Comparison of ENCODE assay signal across 7 mouse cellular contexts in genomic region chr5:123931131-123931530, GRCm38 (mm10). TPM values are rescaled to one million over a fixed set of nuclear protein-coding genes. Genes with fewer than 3 reads are reported as not detected.
DNase-seq lines count a peak whose midpoint lies in the region; ATAC-seq lines count a peak whose summit lies in the region.

No protein-coding gene starts in this region.

- no peaks in the 10 kb centered on the region for H3K27me3 ChIP-seq in megakaryocyte, embryonic 14.5 days (replicated peaks)
- H3K27me3 ChIP-seq in forebrain, embryonic 12.5 days, result 0 out of 2 replicates have a peak, but pooled peaks cover 4% of the 10 kb centered on the region
- H3K27me3 ChIP-seq in limb, embryonic 13.5 days, result no peaks in the 10 kb centered on the region
- no peaks in the 10 kb centered on the region for H3K27me3 ChIP-seq in stomach, embryonic 15.5 days (replicated peaks)

- H3K4me1 ChIP-seq in megakaryocyte, embryonic 14.5 days, result peaks cover 38% of the 10 kb centered on the region
- H3K4me1 ChIP-seq in forebrain, embryonic 12.5 days, result peaks cover 5% of the 10 kb centered on the region
- H3K4me1 ChIP-seq in limb, embryonic 13.5 days, result peaks cover 4% of the 10 kb centered on the region
- H3K4me1 ChIP-seq in stomach, embryonic 15.5 days, result 0 out of 2 replicates have a peak, but pooled peaks cover 3% of the 10 kb centered on the region

- 52% methylated on average over 13 of the region's 13 CpGs for WGBS in forebrain, embryonic 12.5 days
- 51% methylated on average over 13 of the region's 13 CpGs for WGBS in limb, embryonic 13.5 days
- WGBS in stomach, embryonic 15.5 days, result 45% methylated on average over 13 of the region's 13 CpGs

- peak overlapping the region; percentile 87 for H3K9ac ChIP-seq in forebrain, embryonic 12.5 days
- peak overlapping the region; percentile 91 for H3K9ac ChIP-seq in limb, embryonic 13.5 days
- peak overlapping the region; percentile 92; the same call in 1 of the 2 replicates for H3K9ac ChIP-seq in stomach, embryonic 15.5 days

- peak overlapping the region; percentile 82 for H3K4me2 ChIP-seq in forebrain, embryonic 12.5 days
- H3K4me2 ChIP-seq in limb, embryonic 13.5 days (replicated peaks), result peak overlapping the region; percentile 70
- H3K4me2 ChIP-seq in stomach, embryonic 15.5 days, result peak overlapping the region; percentile 86

- no peak for ATAC-seq in megakaryocyte, adult 5-6 weeks (ENCODE audit: poor library complexity, severe bottlenecking)
- no peak for ATAC-seq in forebrain, embryonic 12.5 days (ENCODE audit: low FRiP score)
- ATAC-seq in limb, embryonic 13.5 days (ENCODE audit: low FRiP score, low read depth), result no peak
- ATAC-seq in stomach, embryonic 15.5 days (ENCODE audit: insufficient read depth, low FRiP score, low read depth), result no peak

- H3K9me3 ChIP-seq in megakaryocyte, embryonic 14.5 days, result no peaks in the 10 kb centered on the region
- H3K9me3 ChIP-seq in forebrain, embryonic 12.5 days, result no peaks in the 10 kb centered on the region
- H3K9me3 ChIP-seq in limb, embryonic 13.5 days, result no peaks in the 10 kb centered on the region
- no peaks in the 10 kb centered on the region for H3K9me3 ChIP-seq in stomach, embryonic 15.5 days

- 0 out of 2 replicates have a peak overlapping the region, but pooled peaks have one; percentile 88 for H3K27ac ChIP-seq in forebrain, embryonic 12.5 days
- peak overlapping the region; percentile 80; the same call in 1 of the 2 replicates for H3K27ac ChIP-seq in limb, embryonic 13.5 days
- H3K27ac ChIP-seq in stomach, embryonic 15.5 days, result peak overlapping the region; percentile 91

- no peak for DNase-seq in gastrocnemius, postnatal 36 days
- no peak for DNase-seq in layer of hippocampus, postnatal 14 days (ENCODE audit: low spot score in 2 of 2)

- peak overlapping the region; percentile 99 for H3K4me3 ChIP-seq in megakaryocyte, embryonic 14.5 days (replicated peaks)
- peak overlapping the region; percentile 80 for H3K4me3 ChIP-seq in forebrain, embryonic 12.5 days (replicated peaks)
- peak overlapping the region; percentile 71 for H3K4me3 ChIP-seq in limb, embryonic 13.5 days
- H3K4me3 ChIP-seq in stomach, embryonic 15.5 days (replicated peaks), result peak overlapping the region; percentile 79

- intact Hi-C loops in gastrocnemius, postnatal 36 days (cut with DNase I), result no loop called here

- peaks cover 28% of the 10 kb centered on the region for H3K36me3 ChIP-seq in megakaryocyte, embryonic 14.5 days (replicated peaks; ENCODE audit: low read length)
- H3K36me3 ChIP-seq in forebrain, embryonic 12.5 days (replicated peaks), result peaks cover 24% of the 10 kb centered on the region
- H3K36me3 ChIP-seq in limb, embryonic 13.5 days, result peaks cover 33% of the 10 kb centered on the region
- H3K36me3 ChIP-seq in stomach, embryonic 15.5 days, result peaks cover 15% of the 10 kb centered on the region

RNA-seq across cellular contexts. Expression of gene Ccdc62, which starts 0.7 kb away (rescaled TPM):
- polyA plus RNA-seq in megakaryocyte, embryonic 14.5 days (2012; ENCODE audit: insufficient read depth, low replicate concordance), result 2.1 TPM in 1 of 2 replicates, not detected in the other
- total RNA-seq in megakaryocyte, adult 5-6 weeks (2015), result 1.1 and 1.5 TPM in 2 replicates
- total RNA-seq in megakaryocyte, adult 5-6 weeks (2017), result 0.16 and 0.62 TPM in 2 replicates
- polyA plus RNA-seq in forebrain, embryonic 12.5 days (2016; fragmentation: Nextera tagmentation; extraction: Ambion mirVana), result 4.4 and 5.6 TPM in 2 replicates
- polyA plus RNA-seq in limb, embryonic 13.5 days (2015; fragmentation: Nextera tagmentation; extraction: Ambion mirVana), result 7.0 and 7.4 TPM in 2 replicates
- 5.6 and 7.0 TPM in 2 replicates for polyA plus RNA-seq in stomach, embryonic 15.5 days (2015; fragmentation: Nextera tagmentation; extraction: Ambion mirVana)
- 1 to 10 TPM; 1.1 to 1.6 TPM for total RNA-seq in gastrocnemius, postnatal 36 days (2021)
- 1 to 10 TPM; 2.4 to 2.6 TPM for total RNA-seq in layer of hippocampus, postnatal 14 days (2021)

RNA-seq across cellular contexts. Expression of gene Gm43518, which starts 3.9 kb away (rescaled TPM):
- not detected in 2 replicates for polyA plus RNA-seq in megakaryocyte, embryonic 14.5 days (2012; ENCODE audit: insufficient read depth, low replicate concordance)
- total RNA-seq in megakaryocyte, adult 5-6 weeks (2015), result not detected in 2 replicates
- total RNA-seq in megakaryocyte, adult 5-6 weeks (2017), result 0.73 TPM in 1 of 2 replicates, not detected in the other
- 1.4 and 3.4 TPM in 2 replicates for polyA plus RNA-seq in forebrain, embryonic 12.5 days (2016; fragmentation: Nextera tagmentation; extraction: Ambion mirVana)
- polyA plus RNA-seq in limb, embryonic 13.5 days (2015; fragmentation: Nextera tagmentation; extraction: Ambion mirVana), result 4.1 and 5.5 TPM in 2 replicates
- 2.4 and 3.4 TPM in 2 replicates for polyA plus RNA-seq in stomach, embryonic 15.5 days (2015; fragmentation: Nextera tagmentation; extraction: Ambion mirVana)
- under 1 TPM in 1 of 2 experiments, not detected in 1; 0.47 TPM for total RNA-seq in gastrocnemius, postnatal 36 days (2021)
- 1 to 10 TPM in 1 of 2 experiments, under 1 TPM in 1; 0.65 to 1.5 TPM for total RNA-seq in layer of hippocampus, postnatal 14 days (2021)

RNA-seq across cellular contexts. Expression of gene Denr, which starts 24.2 kb away (rescaled TPM):
- polyA plus RNA-seq in megakaryocyte, embryonic 14.5 days (2012; ENCODE audit: insufficient read depth, low replicate concordance), result 3.0 and 91.3 TPM in 2 replicates
- total RNA-seq in megakaryocyte, adult 5-6 weeks (2015), result 44.6 and 55.2 TPM in 2 replicates
- total RNA-seq in megakaryocyte, adult 5-6 weeks (2017), result 32.4 and 34.3 TPM in 2 replicates
- polyA plus RNA-seq in forebrain, embryonic 12.5 days (2016; fragmentation: Nextera tagmentation; extraction: Ambion mirVana), result 161 and 171 TPM in 2 replicates
- polyA plus RNA-seq in limb, embryonic 13.5 days (2015; fragmentation: Nextera tagmentation; extraction: Ambion mirVana), result 165 and 167 TPM in 2 replicates
- 127 and 129 TPM in 2 replicates for polyA plus RNA-seq in stomach, embryonic 15.5 days (2015; fragmentation: Nextera tagmentation; extraction: Ambion mirVana)
- 10 to 100 TPM; 40.7 to 42.5 TPM for total RNA-seq in gastrocnemius, postnatal 36 days (2021)
- total RNA-seq in layer of hippocampus, postnatal 14 days (2021), result 10 to 100 TPM; 63.2 to 72.6 TPM

RNA-seq across cellular contexts. Expression of gene Hip1r, which starts 42.3 kb away (rescaled TPM):
- polyA plus RNA-seq in megakaryocyte, embryonic 14.5 days (2012; ENCODE audit: insufficient read depth, low replicate concordance), result 5.4 and 11.0 TPM in 2 replicates
- 6.0 and 6.6 TPM in 2 replicates for total RNA-seq in megakaryocyte, adult 5-6 weeks (2015)
- 12.1 and 13.0 TPM in 2 replicates for total RNA-seq in megakaryocyte, adult 5-6 weeks (2017)
- polyA plus RNA-seq in forebrain, embryonic 12.5 days (2016; fragmentation: Nextera tagmentation; extraction: Ambion mirVana), result 16.0 and 17.9 TPM in 2 replicates
- polyA plus RNA-seq in limb, embryonic 13.5 days (2015; fragmentation: Nextera tagmentation; extraction: Ambion mirVana), result 8.6 and 8.8 TPM in 2 replicates
- 24.0 and 27.0 TPM in 2 replicates for polyA plus RNA-seq in stomach, embryonic 15.5 days (2015; fragmentation: Nextera tagmentation; extraction: Ambion mirVana)
- total RNA-seq in gastrocnemius, postnatal 36 days (2021), result 1 to 10 TPM; 7.2 to 8.1 TPM
- 10 to 100 TPM; 61.2 to 63.8 TPM for total RNA-seq in layer of hippocampus, postnatal 14 days (2021)

RNA-seq across cellular contexts. Expression of gene Hcar1, which starts 51.3 kb away (rescaled TPM):
- polyA plus RNA-seq in megakaryocyte, embryonic 14.5 days (2012; ENCODE audit: insufficient read depth, low replicate concordance), result 0.50 TPM in 1 of 2 replicates, not detected in the other
- total RNA-seq in megakaryocyte, adult 5-6 weeks (2015), result not detected in 2 replicates
- 0.04 TPM in 1 of 2 replicates, not detected in the other for total RNA-seq in megakaryocyte, adult 5-6 weeks (2017)
- 0.09 and 0.17 TPM in 2 replicates for polyA plus RNA-seq in forebrain, embryonic 12.5 days (2016; fragmentation: Nextera tagmentation; extraction: Ambion mirVana)
- 0.17 and 0.24 TPM in 2 replicates for polyA plus RNA-seq in limb, embryonic 13.5 days (2015; fragmentation: Nextera tagmentation; extraction: Ambion mirVana)
- polyA plus RNA-seq in stomach, embryonic 15.5 days (2015; fragmentation: Nextera tagmentation; extraction: Ambion mirVana), result 3.8 and 4.6 TPM in 2 replicates
- under 1 TPM in 1 of 2 experiments, not detected in 1; 0.54 TPM for total RNA-seq in gastrocnemius, postnatal 36 days (2021)
- under 1 TPM; 0.62 to 0.92 TPM for total RNA-seq in layer of hippocampus, postnatal 14 days (2021)
